Mouse (Mus musculus) B cell, adult (primary cell): ENCODE results near the gene Slc2a9. TPM values are rescaled to one million over a fixed set of nuclear protein-coding genes. Genes with fewer than 3 reads are reported as not detected.

Source experiments
- total RNA-seq: library from RNA; stranded (reverse); gene quantifications from 4 replicates; pipeline ENCODE4 v1.2.4, GENCODE M21; 2023; ENCODE audit not compliant: inconsistent age

Slc2a9 gene
- 14.5 to 24.7 TPM (median 19.1 TPM) in 4 replicates for total RNA-seq

GRCm38 (mm10) chr5:38502992-38503391 lies at the start of gene Slc2a9:
Slc2a9 (minus strand) TSS chr5:38503143.

DNA sequence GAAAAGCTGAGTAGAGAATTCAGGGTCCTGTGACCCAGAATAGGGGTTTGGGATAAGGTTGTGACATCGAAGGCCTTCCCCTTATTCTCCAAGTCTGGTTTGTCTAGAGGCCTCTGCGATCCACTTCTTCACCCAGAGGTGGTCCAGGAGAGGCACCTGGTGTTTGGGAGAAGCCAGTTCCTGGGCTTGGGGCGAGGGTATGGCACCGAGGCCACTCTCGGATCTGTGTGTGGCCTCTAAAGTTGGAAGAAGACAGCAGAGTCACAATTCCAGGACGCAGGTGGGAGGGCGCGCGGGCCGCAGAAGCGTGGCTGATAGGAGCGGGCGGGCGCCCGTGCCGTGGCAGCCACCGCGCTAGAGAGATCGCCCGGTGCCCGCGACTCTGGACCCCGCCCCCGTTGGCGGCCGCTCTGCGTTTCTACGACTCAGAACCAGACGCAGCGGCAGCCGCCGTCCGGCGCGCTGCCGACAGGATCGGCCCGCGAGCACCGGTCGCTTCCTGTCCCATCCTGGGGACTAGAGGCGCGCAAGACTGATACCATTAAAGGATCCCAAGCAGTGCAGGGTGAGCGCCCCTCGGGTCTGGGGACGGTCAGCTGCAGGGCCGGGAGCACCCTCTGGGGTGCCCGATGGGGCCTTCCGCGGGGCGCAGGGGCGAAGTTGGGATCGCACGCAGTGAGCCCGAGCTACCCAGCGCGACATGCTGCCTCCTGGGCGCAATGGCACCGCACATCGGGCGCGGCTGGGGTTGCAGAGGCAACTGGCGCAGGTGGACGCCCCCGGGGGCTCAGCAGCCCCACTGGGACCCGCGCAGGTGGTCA lies 183.8 kb downstream of the Slc2a9 start, which contains the start of gene Drd5:
Gene Drd5 (plus strand): TSS at position 402 of the 821 bp plus-strand sequence.

Other genes starting within 250 kb of the Slc2a9 start
- gene Tmem128, start 243.0 kb downstream of the Slc2a9 start, total RNA-seq = 72.8 to 101 TPM (median 84.2 TPM) in 4 replicates
- gene Otop1, start 227.2 kb downstream of the Slc2a9 start, total RNA-seq = not detected in 4 replicates
- gene Drd5, start 183.8 kb downstream of the Slc2a9 start, total RNA-seq = 0.93 to 1.7 TPM (median 1.1 TPM) in 4 replicates
- 326 to 368 TPM (median 341 TPM) in 4 replicates for gene Wdr1, start 60.1 kb upstream of the Slc2a9 start, total RNA-seq
- gene Zfp518b, start 181.7 kb upstream of the Slc2a9 start, total RNA-seq = 2.9 to 4.5 TPM (median 4.3 TPM) in 4 replicates